Mouse (Mus musculus): ENCODE data around the gene Smox.

Smox gene

DNA sequence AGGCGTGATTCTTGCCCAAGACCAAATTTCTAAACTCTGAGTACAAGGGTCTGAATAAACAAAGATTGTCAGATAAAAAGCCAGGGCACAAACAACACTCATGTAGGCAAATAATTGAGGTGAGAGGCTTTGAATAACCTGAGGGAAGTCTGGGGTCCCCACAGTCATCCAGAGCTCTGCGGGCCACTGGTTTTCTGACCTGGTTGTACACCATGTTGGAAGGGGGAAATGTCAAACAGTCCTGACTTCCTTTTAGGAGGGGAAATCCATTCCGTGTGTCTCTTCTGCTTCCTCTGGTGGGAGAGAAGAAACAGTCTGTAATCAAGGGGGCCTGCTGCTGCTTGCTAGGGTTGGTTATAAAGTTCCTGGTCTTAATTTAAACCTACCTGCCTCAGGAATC lies 5.2 kb upstream of the Smox start:
- no peak for DNase-seq

DNA sequence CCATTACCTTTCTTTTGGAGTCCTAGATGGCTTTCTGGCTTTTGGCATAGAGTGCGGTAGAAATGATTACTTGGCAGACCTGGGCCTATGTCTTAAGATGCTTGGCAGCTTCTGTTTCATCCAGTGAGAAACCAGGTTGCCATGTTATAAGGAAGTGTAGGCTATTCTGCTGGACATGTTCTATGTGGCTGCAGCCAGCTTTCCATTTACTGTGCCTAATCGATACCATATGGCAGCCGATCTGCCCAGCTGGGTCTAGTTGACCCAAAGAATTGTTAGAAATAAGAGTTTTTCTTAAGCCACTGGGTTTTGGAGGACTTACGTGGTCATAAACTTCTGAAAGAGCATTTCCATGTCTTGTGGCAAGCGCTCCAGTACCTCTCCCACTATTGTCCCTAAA lies 4.0 kb upstream of the Smox start:
- no peak for DNase-seq

DNA sequence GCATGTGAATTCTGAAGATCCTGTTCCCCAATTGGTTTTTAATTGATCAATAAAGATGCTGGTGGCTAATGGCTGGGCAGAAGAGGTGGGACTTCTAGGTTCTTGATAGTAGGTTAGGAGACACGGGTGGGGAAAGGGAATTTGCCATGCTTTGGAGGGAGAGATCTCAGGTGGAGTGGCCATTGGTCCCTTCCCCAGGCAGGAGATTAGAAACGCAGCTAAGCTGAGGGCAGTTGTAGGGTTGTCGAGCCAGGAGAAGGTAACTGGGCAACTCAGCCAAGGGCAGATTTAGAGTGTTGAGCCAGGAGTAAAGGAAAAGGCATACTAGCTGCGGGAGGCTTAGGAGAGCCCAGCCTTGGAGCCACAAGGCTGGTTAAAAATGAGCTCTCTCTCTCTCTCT lies 3.0 kb upstream of the Smox start:
- DNase-seq = no peak

- DNase-seq = no peak
These were observed 2.4 kb upstream of the Smox start for GRCm38 (mm10) chr2:131488870-131489269.

- peak; percentile 69 to 80 for DNase-seq
These were observed 1.7 kb upstream of the Smox start for GRCm38 (mm10) chr2:131489591-131489990.

DNA sequence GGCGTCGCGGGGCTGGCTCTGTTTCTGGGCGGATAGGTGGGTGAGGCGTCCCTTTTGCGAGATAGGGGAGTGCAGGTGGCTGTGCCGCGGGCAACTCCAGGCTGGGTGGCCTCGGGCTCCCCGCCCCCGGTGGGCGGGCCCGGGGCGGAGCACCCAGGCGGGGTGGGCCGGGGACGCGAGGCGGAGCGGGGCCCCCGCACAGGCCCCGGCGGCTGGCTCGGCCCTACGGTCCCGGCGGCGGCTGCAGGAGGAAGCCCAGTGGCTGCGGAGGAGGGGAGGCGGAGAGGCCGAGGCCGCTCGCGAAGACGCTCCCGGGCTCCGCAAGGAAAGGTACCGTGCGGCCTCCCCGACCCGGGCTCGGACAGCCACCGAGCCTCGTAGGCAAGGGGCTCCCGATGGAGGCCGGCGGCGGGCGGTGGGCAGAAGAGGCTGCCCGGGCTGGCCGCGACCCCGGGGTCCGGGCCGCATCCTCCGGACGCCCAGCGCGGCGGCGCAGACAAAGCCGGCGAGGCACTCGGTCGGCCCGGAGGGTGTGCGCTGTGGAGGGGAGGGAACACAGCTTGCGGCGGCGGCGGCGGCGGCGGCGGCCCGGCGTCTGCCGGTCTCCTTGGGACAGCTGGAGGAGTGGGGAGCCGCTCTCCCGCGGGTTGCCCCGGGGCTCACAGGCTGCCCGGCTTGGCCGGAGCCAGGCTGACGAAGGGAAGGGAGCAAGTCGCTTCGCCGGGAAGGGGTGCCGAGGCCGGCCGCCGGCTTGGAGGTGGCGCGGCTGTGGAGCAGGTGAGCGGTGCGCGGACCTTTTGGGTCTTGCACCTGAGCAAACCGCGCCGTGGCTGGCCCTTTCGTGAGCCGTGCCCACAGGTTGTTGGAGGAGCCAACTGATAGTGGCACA lies 655 bp downstream of the Smox start:
- peak; percentile 86 to 91 for DNase-seq

- DNase-seq = peak in 1 of 2 experiments; percentile 24
These were observed 1.4 kb downstream of the Smox start for GRCm38 (mm10) chr2:131492596-131493139.

DNA sequence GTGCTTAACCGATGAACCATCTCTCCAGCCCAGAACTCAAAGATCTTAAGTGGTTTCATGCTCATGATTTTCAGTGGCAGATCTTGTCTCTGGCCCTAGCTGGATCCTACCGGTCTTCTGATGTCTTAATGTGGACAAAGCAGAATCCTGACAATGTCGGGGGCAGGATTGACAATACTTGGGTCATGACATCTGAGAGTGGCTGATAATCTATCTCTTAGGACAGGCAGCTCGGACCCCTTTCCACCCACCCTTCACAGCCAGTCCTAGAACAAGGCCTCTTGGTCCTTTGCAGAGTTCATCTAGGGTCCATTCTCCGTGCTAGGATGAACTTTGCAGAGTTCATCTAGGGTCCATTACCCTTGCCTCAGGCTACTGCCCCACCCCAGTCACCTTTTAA lies 2.1 kb downstream of the Smox start:
- DNase-seq = no peak

DNA sequence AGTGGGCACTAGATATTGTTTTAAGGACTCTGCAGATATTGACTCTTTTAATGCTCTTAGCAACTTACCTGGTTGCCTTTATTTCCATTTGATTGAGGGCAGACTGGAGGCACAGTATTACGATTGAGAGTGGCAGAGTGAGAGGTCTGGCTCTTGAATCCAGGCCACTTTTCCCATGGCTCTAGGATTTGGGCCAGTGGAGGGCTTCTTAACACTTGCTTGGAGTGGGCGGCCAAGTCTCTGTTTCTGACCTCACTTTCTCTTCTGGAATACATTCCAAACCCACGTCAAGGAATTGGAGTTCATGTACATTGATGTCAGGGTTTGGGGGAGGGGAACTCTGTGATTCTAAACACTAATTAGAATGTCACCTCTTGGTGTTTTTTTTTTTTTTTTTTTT lies 4.0 kb downstream of the Smox start:
- DNase-seq = no peak

DNA sequence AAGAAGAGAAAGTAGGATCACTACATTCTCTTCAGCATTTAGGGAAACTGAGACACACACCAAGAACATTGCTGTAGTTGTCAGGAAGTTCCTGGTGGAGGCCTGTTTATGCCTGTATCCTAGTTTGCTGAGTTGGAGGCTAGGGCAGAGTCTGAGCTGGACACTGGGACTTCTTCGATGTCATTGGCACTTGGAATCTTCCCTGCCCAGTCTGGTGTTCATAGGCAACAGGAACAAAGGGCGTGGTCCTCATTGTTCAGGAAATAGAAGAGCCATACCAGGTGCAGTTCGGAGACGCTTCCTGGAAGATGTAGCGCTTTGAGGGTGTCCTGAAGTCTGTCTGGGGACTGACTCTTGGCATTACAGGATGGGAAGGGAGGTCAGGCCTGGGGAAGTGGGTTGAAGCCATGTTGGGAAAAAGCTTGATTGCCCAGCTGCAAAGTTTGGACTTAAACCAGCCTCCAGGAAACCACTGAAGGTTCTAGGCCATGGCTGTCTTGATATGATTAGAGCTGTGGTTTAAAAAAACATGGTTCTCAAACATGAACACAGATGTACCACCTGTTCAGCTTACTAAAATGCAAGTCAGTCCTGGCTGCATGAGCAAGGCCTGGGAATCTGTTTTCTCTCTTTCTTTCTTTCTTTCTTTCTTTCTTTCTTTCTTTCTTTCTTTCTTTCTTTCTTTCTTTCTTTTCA lies 5.0 kb downstream of the Smox start:
- no peak for DNase-seq

- DNase-seq = no peak
These were observed 6.0 kb downstream of the Smox start for GRCm38 (mm10) chr2:131497224-131497856.

- peak; percentile 70 to 82 for DNase-seq
These were observed 6.9 kb downstream of the Smox start for GRCm38 (mm10) chr2:131498219-131498618.

DNA sequence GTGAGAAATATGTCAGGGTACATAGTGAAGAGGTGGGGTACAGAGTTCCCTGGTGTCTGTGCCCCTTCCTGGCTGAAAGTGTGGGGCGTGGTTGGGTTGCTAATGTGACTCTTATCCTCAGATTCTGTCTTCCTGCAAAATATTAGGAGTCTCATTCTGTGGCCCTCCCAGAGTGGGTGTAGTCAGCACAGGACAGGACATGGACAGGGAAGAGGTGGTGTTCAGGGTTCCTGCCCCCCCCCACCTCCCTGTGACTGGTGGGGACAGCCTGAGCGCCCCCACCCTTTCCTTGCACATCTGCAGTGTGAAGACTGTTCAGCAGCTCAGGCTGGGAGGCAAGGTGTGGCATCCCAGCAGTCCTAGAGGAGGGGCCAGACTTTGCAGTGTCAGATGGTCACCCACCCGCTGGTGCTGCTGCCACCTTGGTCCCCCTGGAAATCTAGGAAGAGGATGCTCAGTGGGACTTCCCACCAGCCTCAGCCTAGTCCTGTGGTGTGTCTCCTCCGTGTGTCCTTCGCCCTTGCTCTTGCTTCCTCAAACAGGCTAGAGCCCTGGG lies 8.1 kb downstream of the Smox start:
- DNase-seq = no peak

DNA sequence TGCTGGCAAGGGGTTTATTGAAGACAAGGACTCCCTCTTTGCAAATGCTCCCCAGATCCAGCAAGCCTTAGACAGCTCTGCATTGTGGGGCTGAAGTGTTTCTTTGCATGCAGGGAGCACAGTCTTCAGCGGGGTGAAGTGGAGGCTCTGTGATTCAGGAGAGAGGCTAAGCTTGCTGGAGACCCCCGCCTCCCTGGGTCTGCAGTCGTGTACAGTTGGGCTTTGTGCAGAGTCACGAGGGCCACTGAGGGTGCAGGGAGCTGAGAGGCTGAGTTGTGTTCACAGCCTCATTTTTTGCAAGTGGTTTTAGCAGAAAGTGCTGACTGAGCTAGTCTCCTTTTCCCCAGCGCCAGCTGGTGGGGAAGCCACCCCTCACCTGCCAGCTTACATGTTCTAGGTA lies 10.6 kb downstream of the Smox start:
- no peak for DNase-seq

- peak in 1 of 2 experiments; percentile 37 for DNase-seq
These were observed 11.3 kb downstream of the Smox start for GRCm38 (mm10) chr2:131502561-131502960.

- DNase-seq = no peak
These were observed 14.1 kb downstream of the Smox start for GRCm38 (mm10) chr2:131505431-131505830.

- DNase-seq = peak in 1 of 2 experiments; percentile 33
These were observed 15.1 kb downstream of the Smox start for GRCm38 (mm10) chr2:131506358-131506757.

GRCm38 (mm10) chr2:131508501-131508900 lies 17.2 kb downstream of the Smox start:
- peak in 1 of 2 experiments; percentile 33 for DNase-seq

- peak; percentile 59 to 73 for DNase-seq
These were observed 18.5 kb downstream of the Smox start for GRCm38 (mm10) chr2:131509671-131510313.

- no peak for DNase-seq
These were observed 19.2 kb downstream of the Smox start for GRCm38 (mm10) chr2:131510531-131510930.

- DNase-seq = peak in 1 of 2 experiments; percentile 49
These were observed 22.2 kb downstream of the Smox start for GRCm38 (mm10) chr2:131513477-131513876.

GRCm38 (mm10) chr2:131514055-131514621 lies 22.8 kb downstream of the Smox start:
- DNase-seq = no peak

Data from cerebellum, postnatal 25 days (tissue).